Mouse (Mus musculus): ENCODE data around the gene Sec24a. TPM values are rescaled to one million over a fixed set of nuclear protein-coding genes. Genes with fewer than 3 reads are reported as not detected.

The Sec24a gene
- polyA plus RNA-seq, 1 experiment, result 15.6 TPM

DNA sequence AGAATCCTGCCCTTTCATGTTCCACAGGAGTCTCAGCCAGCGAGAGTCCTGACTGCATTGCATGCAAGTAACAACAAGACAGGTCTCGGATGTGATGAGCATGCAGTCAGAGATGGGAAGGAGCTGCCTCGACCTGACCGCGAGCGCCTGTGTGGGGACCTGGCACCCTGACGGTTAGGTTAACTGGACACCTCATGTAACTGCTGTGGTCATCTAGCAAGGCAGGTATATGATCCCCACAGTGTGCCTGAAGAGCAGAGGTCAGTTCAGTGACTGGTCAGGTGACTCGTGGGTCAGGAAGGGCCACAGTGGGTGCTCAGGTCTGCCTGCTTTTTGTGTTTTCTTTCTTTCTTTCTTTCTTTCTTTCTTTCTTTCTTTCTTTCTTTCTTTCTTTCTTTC lies 81.5 kb downstream of the Sec24a start:
- H3K4me3 ChIP-seq (ENCODE audit: control insufficient read depth, insufficient read depth, low read length), result no peak overlapping the region
- DNase-seq, result no peak
- H3K27ac ChIP-seq (ENCODE audit: control insufficient read depth, insufficient read depth, low read length), result no peak overlapping the region
- H3K27me3 ChIP-seq (ENCODE audit: control insufficient read depth, insufficient read depth, low read length), result no peaks in the 10 kb centered on the region
- 51% methylated on average over 8 of the region's 8 CpGs for WGBS
- 0 out of 2 replicates have a peak, but pooled peaks cover 3% of the 10 kb centered on the region for H3K4me1 ChIP-seq (replicated peaks; ENCODE audit: control insufficient read depth, insufficient read depth, low read length)
- no peaks in the 10 kb centered on the region for H3K36me3 ChIP-seq (ENCODE audit: control insufficient read depth, insufficient read depth, low read length)
- no peak for TF ChIP-seq CTCF (IDR thresholded peaks at IDR 0.05; ENCODE audit: borderline replicate concordance, control insufficient read depth, extremely low read depth, insufficient read depth, low read length, poor library complexity)
- no peak for TF ChIP-seq POLR2A (IDR thresholded peaks at IDR 0.05; ENCODE audit: control insufficient read depth, extremely low read depth, insufficient read depth, low read length, poor library complexity)

DNA sequence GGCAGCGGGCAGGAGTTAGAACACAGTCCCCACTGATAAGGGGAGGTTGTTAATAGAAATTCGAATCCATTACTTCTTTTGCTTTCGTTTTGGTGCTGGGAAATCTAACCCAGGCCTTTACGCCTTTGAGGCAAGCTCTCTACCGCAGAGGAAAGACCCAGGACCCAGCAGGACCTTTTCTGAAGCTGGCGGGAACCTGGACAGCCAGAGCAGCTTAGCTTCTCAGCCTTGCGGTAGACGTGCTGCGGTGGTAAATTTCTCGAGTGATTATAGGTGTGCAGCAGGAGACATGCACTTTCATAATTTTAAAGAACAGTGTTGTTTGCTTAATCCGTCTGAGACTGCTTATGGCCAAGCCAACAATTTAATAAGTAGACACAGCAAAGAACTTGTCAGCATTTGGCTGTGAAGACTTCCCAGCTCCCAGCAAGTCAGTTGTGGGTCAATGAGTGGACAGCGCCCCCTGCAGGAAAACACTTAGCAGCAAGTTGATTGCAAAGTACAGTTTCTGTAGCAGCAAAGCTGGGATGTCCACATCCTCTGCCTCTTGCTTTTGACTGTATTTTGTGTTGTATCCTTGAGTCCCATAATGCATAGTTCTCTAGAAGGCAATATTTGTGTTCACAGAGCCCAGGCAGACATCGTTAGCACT lies 82.0 kb downstream of the Sec24a start:
- 27% methylated on average over 13 of the region's 13 CpGs for WGBS

DNA sequence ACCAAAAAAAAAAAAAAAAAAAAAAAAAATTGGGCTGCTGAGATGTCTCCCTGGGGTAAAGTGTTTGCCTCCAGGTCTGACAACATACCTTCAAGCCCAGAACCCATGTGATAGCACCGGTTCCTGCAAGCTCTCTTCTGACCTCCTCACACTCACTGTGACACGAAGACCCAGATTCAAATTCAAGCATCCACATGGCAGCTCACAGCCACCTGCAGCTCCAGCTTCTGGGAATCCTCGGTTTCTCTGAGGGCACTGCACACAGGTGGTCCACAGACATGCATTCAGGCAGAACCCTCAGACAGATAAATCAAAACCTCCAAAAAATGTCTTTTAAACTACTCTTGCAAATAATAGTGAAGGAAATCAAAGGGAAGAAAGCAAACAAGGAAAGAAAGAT lies 84.0 kb downstream of the Sec24a start:
- no peaks in the 10 kb centered on the region for H3K36me3 ChIP-seq (ENCODE audit: control insufficient read depth, insufficient read depth, low read length)
- 0 out of 2 replicates have a peak, but pooled peaks cover 3% of the 10 kb centered on the region for H3K4me1 ChIP-seq (replicated peaks; ENCODE audit: control insufficient read depth, insufficient read depth, low read length)
- H3K27ac ChIP-seq (ENCODE audit: control insufficient read depth, insufficient read depth, low read length), result no peak overlapping the region
- H3K27me3 ChIP-seq (ENCODE audit: control insufficient read depth, insufficient read depth, low read length), result no peaks in the 10 kb centered on the region
- no peak for DNase-seq
- WGBS, result 87% methylated on average over 3 of the region's 3 CpGs
- no peak overlapping the region for H3K4me3 ChIP-seq (ENCODE audit: control insufficient read depth, insufficient read depth, low read length)
- TF ChIP-seq POLR2A (IDR thresholded peaks at IDR 0.05; ENCODE audit: control insufficient read depth, extremely low read depth, insufficient read depth, low read length, poor library complexity) (no peak), CTCF (IDR thresholded peaks at IDR 0.05; ENCODE audit: borderline replicate concordance, control insufficient read depth, extremely low read depth, insufficient read depth, low read length, poor library complexity) (no peak)

More for the DNA sequence above, 82.0 kb downstream of the Sec24a start:
- Histone ChIP-seq H3K27ac (ENCODE audit: control insufficient read depth, insufficient read depth, low read length) (no peak overlapping the region), H3K4me1 (replicated peaks; ENCODE audit: control insufficient read depth, insufficient read depth, low read length) (0 out of 2 replicates have a peak, but pooled peaks cover 3% of the 10 kb centered on the region), H3K4me3 (ENCODE audit: control insufficient read depth, insufficient read depth, low read length) (no peak overlapping the region), H3K36me3 (ENCODE audit: control insufficient read depth, insufficient read depth, low read length) (no peaks in the 10 kb centered on the region), H3K27me3 (ENCODE audit: control insufficient read depth, insufficient read depth, low read length) (no peaks in the 10 kb centered on the region)
- DNase-seq, result peak; percentile 88
- no peak; the same call in 1 of the 2 replicates for TF ChIP-seq CTCF (IDR thresholded peaks at IDR 0.05; ENCODE audit: borderline replicate concordance, control insufficient read depth, extremely low read depth, insufficient read depth, low read length, poor library complexity)
- no peak for TF ChIP-seq POLR2A (IDR thresholded peaks at IDR 0.05; ENCODE audit: control insufficient read depth, extremely low read depth, insufficient read depth, low read length, poor library complexity)

DNA sequence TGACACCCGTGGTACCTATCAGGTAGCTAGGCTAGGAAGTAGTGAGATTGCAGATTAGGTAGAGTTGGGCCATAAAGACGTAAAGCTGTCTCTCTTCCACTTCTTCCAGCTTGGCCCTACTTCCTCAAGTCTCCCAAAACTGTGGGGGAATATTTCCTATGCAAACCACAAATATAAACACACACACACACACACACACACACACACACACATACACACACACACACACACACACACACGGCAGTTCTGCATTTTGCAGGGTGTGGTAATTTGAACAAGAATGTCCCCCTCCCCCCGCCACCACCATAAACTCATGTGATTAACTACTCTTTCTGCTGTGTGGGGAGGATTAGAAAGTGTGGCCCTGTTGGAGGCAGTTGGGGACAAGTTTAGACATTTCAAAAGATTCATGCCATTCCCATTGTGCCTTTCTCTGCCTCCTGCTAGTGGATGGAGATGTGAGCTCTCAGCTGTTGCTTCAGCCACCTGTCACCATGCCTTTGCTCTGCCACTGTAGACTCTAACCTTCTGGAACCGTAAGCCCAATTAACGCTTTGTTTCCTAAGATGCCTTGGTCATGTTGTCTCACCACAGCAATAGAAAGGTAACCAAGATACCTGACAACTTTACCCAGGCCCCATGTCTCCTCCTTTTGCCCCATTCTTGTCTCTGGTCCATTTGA lies 85.6 kb downstream of the Sec24a start:
- no peak for TF ChIP-seq POLR2A (IDR thresholded peaks at IDR 0.05; ENCODE audit: control insufficient read depth, extremely low read depth, insufficient read depth, low read length, poor library complexity)
- TF ChIP-seq CTCF (IDR thresholded peaks at IDR 0.05; ENCODE audit: borderline replicate concordance, control insufficient read depth, extremely low read depth, insufficient read depth, low read length, poor library complexity), result no peak
- Histone ChIP-seq H3K27ac (ENCODE audit: control insufficient read depth, insufficient read depth, low read length) (no peak overlapping the region), H3K4me3 (ENCODE audit: control insufficient read depth, insufficient read depth, low read length) (no peak overlapping the region), H3K4me1 (replicated peaks; ENCODE audit: control insufficient read depth, insufficient read depth, low read length) (0 out of 2 replicates have a peak, but pooled peaks cover 3% of the 10 kb centered on the region), H3K27me3 (ENCODE audit: control insufficient read depth, insufficient read depth, low read length) (no peaks in the 10 kb centered on the region), H3K36me3 (ENCODE audit: control insufficient read depth, insufficient read depth, low read length) (no peaks in the 10 kb centered on the region)
- no peak for DNase-seq
- 64% methylated on average over 6 of the region's 6 CpGs for WGBS

DNA sequence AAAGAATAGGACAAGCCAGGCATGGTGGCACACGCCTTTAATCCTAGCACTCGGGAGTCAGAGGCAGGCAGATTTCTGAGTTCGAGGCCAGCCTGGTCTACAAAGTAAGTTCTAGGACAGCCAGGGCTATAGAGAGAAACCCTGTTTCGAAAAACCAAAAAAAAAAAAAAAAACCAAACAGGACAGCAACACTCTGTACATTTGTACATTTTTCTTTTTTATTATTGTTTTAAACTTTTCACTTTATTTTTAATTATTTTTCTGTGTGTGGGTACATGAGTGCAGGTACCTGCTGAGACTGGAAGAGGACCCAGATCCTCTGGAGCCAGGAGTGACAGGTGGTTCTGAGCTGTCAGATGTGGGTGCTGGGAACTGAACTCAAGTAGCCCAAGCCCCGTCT lies 88.0 kb downstream of the Sec24a start:
- DNase-seq, result no peak
- WGBS, result 90% methylated on average over 5 of the region's 5 CpGs
- H3K27me3 ChIP-seq (ENCODE audit: control insufficient read depth, insufficient read depth, low read length), result no peaks in the 10 kb centered on the region
- H3K36me3 ChIP-seq (ENCODE audit: control insufficient read depth, insufficient read depth, low read length), result no peaks in the 10 kb centered on the region
- TF ChIP-seq POLR2A (IDR thresholded peaks at IDR 0.05; ENCODE audit: control insufficient read depth, extremely low read depth, insufficient read depth, low read length, poor library complexity), result no peak
- TF ChIP-seq CTCF (IDR thresholded peaks at IDR 0.05; ENCODE audit: borderline replicate concordance, control insufficient read depth, extremely low read depth, insufficient read depth, low read length, poor library complexity), result no peak
- H3K4me1 ChIP-seq (replicated peaks; ENCODE audit: control insufficient read depth, insufficient read depth, low read length), result no peaks in the 10 kb centered on the region
- no peak overlapping the region for H3K4me3 ChIP-seq (ENCODE audit: control insufficient read depth, insufficient read depth, low read length)
- no peak overlapping the region for H3K27ac ChIP-seq (ENCODE audit: control insufficient read depth, insufficient read depth, low read length)

DNA sequence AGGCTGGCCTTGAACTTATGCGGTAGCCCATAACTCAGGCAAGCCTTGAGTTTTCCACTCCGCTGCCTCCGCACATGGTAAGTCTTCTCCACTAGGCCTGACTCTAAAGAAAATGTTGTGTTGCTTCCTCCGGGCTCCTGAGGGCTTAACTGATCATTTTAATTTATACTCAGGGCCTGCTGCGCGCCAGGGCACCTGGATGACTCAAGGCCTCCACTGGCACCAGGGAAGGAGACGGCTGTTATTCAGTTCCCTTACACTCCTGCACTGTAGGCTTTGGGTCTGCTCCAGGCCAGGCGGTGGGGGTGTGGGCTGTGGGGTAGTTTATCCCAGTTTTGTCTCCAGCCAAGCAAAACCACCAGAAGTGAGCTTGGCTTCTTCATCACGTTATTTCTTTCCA lies 90.1 kb downstream of the Sec24a start:
- no peak for TF ChIP-seq POLR2A (IDR thresholded peaks at IDR 0.05; ENCODE audit: control insufficient read depth, extremely low read depth, insufficient read depth, low read length, poor library complexity)
- no peak overlapping the region for H3K27ac ChIP-seq (ENCODE audit: control insufficient read depth, insufficient read depth, low read length)
- H3K36me3 ChIP-seq (ENCODE audit: control insufficient read depth, insufficient read depth, low read length), result no peaks in the 10 kb centered on the region
- H3K4me1 ChIP-seq (replicated peaks; ENCODE audit: control insufficient read depth, insufficient read depth, low read length), result no peaks in the 10 kb centered on the region
- no peak for DNase-seq
- H3K4me3 ChIP-seq (ENCODE audit: control insufficient read depth, insufficient read depth, low read length), result no peak overlapping the region
- WGBS, result 93% methylated on average over 9 of the region's 9 CpGs
- no peaks in the 10 kb centered on the region for H3K27me3 ChIP-seq (ENCODE audit: control insufficient read depth, insufficient read depth, low read length)

All from thymus, adult 2 months (tissue).